8 mouse cellular contexts compared by ENCODE assay signal in genomic region chr13:96010861-96011511, GRCm38 (mm10).
A peak's percentile ranks its signal among the peaks of the same experiment; 100 is the strongest.
DNase-seq lines count a peak whose midpoint lies in the region; ATAC-seq and TF ChIP-seq lines count a peak whose summit lies in the region.

No protein-coding gene starts in this region.

- no peaks in the 10 kb centered on the region for H3K36me3 ChIP-seq in forebrain, embryonic 12.5 days (replicated peaks)
- no peaks in the 10 kb centered on the region for H3K36me3 ChIP-seq in forebrain, embryonic 16.5 days (ENCODE audit: control insufficient read depth, insufficient read depth)
- H3K36me3 ChIP-seq in intestine, postnatal 0 days (ENCODE audit: control insufficient read depth, insufficient read depth) = no peaks in the 10 kb centered on the region
- H3K36me3 ChIP-seq in stomach, embryonic 16.5 days (ENCODE audit: control insufficient read depth, insufficient read depth, low read length) = no peaks in the 10 kb centered on the region

- no peak overlapping the region for H3K9ac ChIP-seq in forebrain, embryonic 12.5 days
- H3K9ac ChIP-seq in forebrain, embryonic 16.5 days (replicated peaks; ENCODE audit: low read depth, low read length) = no peak overlapping the region
- H3K9ac ChIP-seq in intestine, postnatal 0 days (ENCODE audit: low read depth, low read length) = no peak overlapping the region
- no peak overlapping the region for H3K9ac ChIP-seq in stomach, embryonic 16.5 days (ENCODE audit: low read length)

- TF ChIP-seq CTCF in intestine, postnatal 0 days (IDR thresholded peaks at IDR 0.05; ENCODE audit: low read depth) = no peak

- H3K4me1 ChIP-seq in forebrain, embryonic 12.5 days = no peaks in the 10 kb centered on the region
- no peaks in the 10 kb centered on the region for H3K4me1 ChIP-seq in forebrain, embryonic 16.5 days (replicated peaks; ENCODE audit: control insufficient read depth, insufficient read depth, low read length)
- no peaks in the 10 kb centered on the region for H3K4me1 ChIP-seq in intestine, postnatal 0 days (replicated peaks; ENCODE audit: control insufficient read depth, insufficient read depth, low read length)
- H3K4me1 ChIP-seq in stomach, embryonic 16.5 days (ENCODE audit: control insufficient read depth, insufficient read depth, low read length) = peaks cover 8% of the 10 kb centered on the region

- 69% methylated on average over 11 of the region's 11 CpGs for WGBS in forebrain, embryonic 12.5 days
- WGBS in forebrain, embryonic 16.5 days = 61% methylated on average over 11 of the region's 11 CpGs
- WGBS in intestine, postnatal 0 days = 13% methylated on average over 11 of the region's 11 CpGs
- 17% methylated on average over 11 of the region's 11 CpGs for WGBS in stomach, embryonic 16.5 days

- peak; percentile 69; the same call in 1 of the 2 replicates for ATAC-seq in forebrain, embryonic 12.5 days (ENCODE audit: low FRiP score)
- no peak for ATAC-seq in forebrain, embryonic 16.5 days
- ATAC-seq in intestine, postnatal 0 days = peak; percentile 84
- peak; percentile 80 for ATAC-seq in stomach, embryonic 16.5 days (ENCODE audit: insufficient read depth, low FRiP score)

- no peak overlapping the region for H3K4me2 ChIP-seq in forebrain, embryonic 12.5 days
- H3K4me2 ChIP-seq in forebrain, embryonic 16.5 days (ENCODE audit: low read length) = no peak overlapping the region
- H3K4me2 ChIP-seq in intestine, postnatal 0 days (replicated peaks; ENCODE audit: low read depth) = no peak overlapping the region
- H3K4me2 ChIP-seq in stomach, embryonic 16.5 days (ENCODE audit: low read depth, low read length) = peak overlapping the region; percentile 26; the same call in 1 of the 2 replicates

- no peaks in the 10 kb centered on the region for H3K9me3 ChIP-seq in forebrain, embryonic 12.5 days
- no peaks in the 10 kb centered on the region for H3K9me3 ChIP-seq in forebrain, embryonic 16.5 days (ENCODE audit: control insufficient read depth, low read length)
- no peaks in the 10 kb centered on the region for H3K9me3 ChIP-seq in intestine, postnatal 0 days (ENCODE audit: control insufficient read depth)
- no peaks in the 10 kb centered on the region for H3K9me3 ChIP-seq in stomach, embryonic 16.5 days (replicated peaks; ENCODE audit: control insufficient read depth, low read length)

- peak; percentile 23 for DNase-seq in right cerebral cortex, postnatal 25 days
- DNase-seq in right cerebral cortex, postnatal 14 days = no peak
- no peak for DNase-seq in kidney, postnatal 4 days
- no peak for DNase-seq in lung, postnatal 4 days

- no peak overlapping the region for H3K27ac ChIP-seq in forebrain, embryonic 12.5 days
- no peak overlapping the region for H3K27ac ChIP-seq in forebrain, embryonic 16.5 days (ENCODE audit: low read length)
- H3K27ac ChIP-seq in intestine, postnatal 0 days (ENCODE audit: low read depth, low read length) = no peak overlapping the region
- peak overlapping the region; percentile 28 for H3K27ac ChIP-seq in stomach, embryonic 16.5 days (ENCODE audit: low read length)

- H3K27me3 ChIP-seq in forebrain, embryonic 12.5 days = no peaks in the 10 kb centered on the region
- H3K27me3 ChIP-seq in forebrain, embryonic 16.5 days (replicated peaks; ENCODE audit: control insufficient read depth, insufficient read depth, low read length) = no peaks in the 10 kb centered on the region
- H3K27me3 ChIP-seq in intestine, postnatal 0 days (replicated peaks; ENCODE audit: control insufficient read depth, insufficient read depth, low read length) = no peaks in the 10 kb centered on the region
- H3K27me3 ChIP-seq in stomach, embryonic 16.5 days (ENCODE audit: control insufficient read depth, insufficient read depth, low read length) = no peaks in the 10 kb centered on the region

- H3K4me3 ChIP-seq in forebrain, embryonic 12.5 days (replicated peaks) = no peak overlapping the region
- no peak overlapping the region for H3K4me3 ChIP-seq in forebrain, embryonic 16.5 days (replicated peaks; ENCODE audit: low read length)
- H3K4me3 ChIP-seq in intestine, postnatal 0 days (ENCODE audit: low read depth, low read length) = no peak overlapping the region
- H3K4me3 ChIP-seq in stomach, embryonic 16.5 days (replicated peaks; ENCODE audit: low read length) = no peak overlapping the region
